Mouse (Mus musculus): ENCODE measurements around the gene Exosc1. TPM values are rescaled to one million over a fixed set of nuclear protein-coding genes. Genes with fewer than 3 reads are reported as not detected.

Exosc1 gene
- polyA plus RNA-seq, 1 experiment from 2014 or later: 61.6 TPM

DNA sequence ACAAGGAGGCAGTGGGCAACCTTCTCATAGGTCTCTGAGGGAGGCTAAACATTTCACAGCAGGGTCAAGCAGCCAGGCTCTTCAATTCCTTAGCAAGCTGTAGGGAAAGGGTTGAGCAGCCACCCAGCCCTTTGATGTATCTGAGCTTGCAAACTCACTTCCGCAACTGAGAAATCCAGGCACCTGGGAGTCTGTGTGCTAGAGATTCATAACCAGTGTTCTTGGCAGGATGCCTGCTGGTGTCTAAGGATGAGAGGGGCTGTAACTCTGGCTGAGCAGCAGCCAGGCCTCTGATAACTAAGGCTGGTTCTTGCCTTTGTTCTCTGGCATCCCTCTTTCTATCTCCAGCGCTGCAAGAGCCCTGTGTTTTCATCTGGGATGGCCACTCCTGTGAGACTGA, 31.5 kb downstream of the Exosc1 start:
- Histone ChIP-seq H3K27me3 (no peaks in the 10 kb centered on the region), H3K4me3 (replicated peaks) (no peak overlapping the region), H3K36me3 (no peaks in the 10 kb centered on the region), H3K9me3 (replicated peaks) (no peaks in the 10 kb centered on the region), H3K27ac (no peak overlapping the region), H3K4me1 (replicated peaks) (peaks cover 51% of the 10 kb centered on the region), H3K4me2 (no peak overlapping the region), H3K9ac (no peak overlapping the region)
- DNase-seq (no peak), ATAC-seq (ENCODE audit: low read depth) (no peak)
- 62% methylated on average over 2 of the region's 2 CpGs for WGBS (ENCODE audit: insufficient replicate concordance)

DNA sequence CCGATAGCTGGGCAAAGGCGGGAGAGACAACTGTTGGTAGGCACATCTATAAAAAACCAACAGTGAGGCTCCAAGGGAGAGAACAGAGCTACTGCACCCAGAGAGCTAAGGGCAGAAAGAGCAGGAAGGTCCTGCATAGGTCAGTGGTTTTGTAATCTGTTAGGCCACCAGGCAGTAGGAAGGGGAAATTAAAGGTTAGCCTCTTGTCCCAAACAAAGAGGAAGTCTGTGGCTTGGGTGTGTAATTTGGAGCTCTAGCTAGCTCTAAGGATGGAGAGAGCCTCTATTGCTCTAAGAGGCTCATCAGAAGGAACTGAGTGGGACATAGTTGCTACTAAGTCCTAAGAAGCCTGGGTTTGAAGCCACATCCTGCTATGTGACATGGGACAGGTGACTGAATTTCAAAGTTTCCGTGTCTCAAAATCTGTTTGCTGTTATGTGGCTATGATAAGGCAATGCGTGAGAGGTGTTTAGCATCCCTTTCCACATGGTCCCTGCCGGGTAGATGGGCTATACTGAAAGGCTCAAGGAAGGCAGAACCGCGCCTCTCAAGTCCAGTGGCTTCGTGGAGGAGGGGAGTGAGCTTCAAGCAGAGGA, 32.6 kb downstream of the Exosc1 start:
- no peaks in the 10 kb centered on the region for H3K27me3 ChIP-seq
- no peak overlapping the region for H3K4me2 ChIP-seq
- DNase-seq (no peak), ATAC-seq (ENCODE audit: low read depth) (no peak)
- no peak overlapping the region for H3K9ac ChIP-seq
- H3K9me3 ChIP-seq (replicated peaks): no peaks in the 10 kb centered on the region
- 27% methylated on average over 8 of the region's 8 CpGs for WGBS (ENCODE audit: insufficient replicate concordance)
- H3K36me3 ChIP-seq: no peaks in the 10 kb centered on the region
- H3K4me1 ChIP-seq (replicated peaks): peaks cover 45% of the 10 kb centered on the region
- H3K27ac ChIP-seq: peak overlapping the region; percentile 29; the same call in 1 of the 2 replicates
- H3K4me3 ChIP-seq (replicated peaks): no peak overlapping the region

DNA sequence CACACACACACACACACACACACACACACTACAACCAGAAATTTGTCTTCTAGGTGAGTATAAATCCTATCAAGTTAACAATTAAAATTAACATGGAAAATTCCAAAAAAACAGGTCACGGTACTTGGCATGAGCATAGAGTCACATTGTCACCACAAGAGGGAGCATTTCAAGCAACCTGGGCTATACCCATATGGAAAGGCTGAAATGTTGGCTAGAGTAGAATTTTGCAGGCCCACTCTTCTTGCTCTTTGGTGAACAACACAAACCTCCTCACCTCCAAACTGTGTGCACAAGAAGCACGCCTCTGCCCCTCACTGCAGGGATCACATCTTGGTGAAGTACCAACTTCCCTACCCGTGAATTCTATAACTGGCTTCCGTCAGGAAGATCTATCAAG, 34.4 kb downstream of the Exosc1 start:
- no peak for ATAC-seq (ENCODE audit: low read depth)
- WGBS (ENCODE audit: insufficient replicate concordance): 49% methylated on average over 4 of the region's 4 CpGs
- no peak overlapping the region for H3K27ac ChIP-seq
- no peaks in the 10 kb centered on the region for H3K9me3 ChIP-seq (replicated peaks)
- no peak overlapping the region for H3K4me2 ChIP-seq
- H3K27me3 ChIP-seq: no peaks in the 10 kb centered on the region
- no peak overlapping the region for H3K4me3 ChIP-seq (replicated peaks)
- no peaks in the 10 kb centered on the region for H3K36me3 ChIP-seq
- DNase-seq: no peak
- peaks cover 56% of the 10 kb centered on the region for H3K4me1 ChIP-seq (replicated peaks)
- no peak overlapping the region for H3K9ac ChIP-seq

DNA sequence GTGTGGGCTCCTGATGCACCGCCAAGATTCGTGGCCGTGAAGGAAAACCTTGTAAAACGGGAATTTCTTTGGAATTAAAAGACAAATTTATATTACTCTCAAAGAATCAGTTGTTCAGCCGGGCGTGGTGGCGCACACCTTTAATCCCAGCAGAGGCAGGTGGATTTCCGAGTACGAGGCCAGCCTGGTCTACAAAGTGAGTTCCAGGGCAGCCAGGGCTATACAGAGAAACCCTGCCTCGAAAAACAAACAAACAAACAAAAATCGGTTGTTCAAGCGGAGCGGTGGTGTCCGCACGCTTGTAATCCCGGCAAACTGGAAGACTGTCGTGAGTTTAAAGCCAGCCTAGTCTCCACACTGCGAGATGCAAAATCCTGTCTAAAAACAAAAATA, 36.9 kb downstream of the Exosc1 start:
- Histone ChIP-seq H3K36me3 (peaks cover 13% of the 10 kb centered on the region), H3K27ac (no peak overlapping the region), H3K4me3 (replicated peaks) (peak overlapping the region; percentile 88), H3K9ac (peak overlapping the region; percentile 73), H3K27me3 (no peaks in the 10 kb centered on the region), H3K4me1 (replicated peaks) (peaks cover 49% of the 10 kb centered on the region), H3K9me3 (replicated peaks) (no peaks in the 10 kb centered on the region), H3K4me2 (peak overlapping the region; percentile 94)
- ATAC-seq (ENCODE audit: low read depth) (no peak), DNase-seq (no peak)
- 24% methylated on average over 18 of the region's 18 CpGs for WGBS (ENCODE audit: insufficient replicate concordance)

DNA sequence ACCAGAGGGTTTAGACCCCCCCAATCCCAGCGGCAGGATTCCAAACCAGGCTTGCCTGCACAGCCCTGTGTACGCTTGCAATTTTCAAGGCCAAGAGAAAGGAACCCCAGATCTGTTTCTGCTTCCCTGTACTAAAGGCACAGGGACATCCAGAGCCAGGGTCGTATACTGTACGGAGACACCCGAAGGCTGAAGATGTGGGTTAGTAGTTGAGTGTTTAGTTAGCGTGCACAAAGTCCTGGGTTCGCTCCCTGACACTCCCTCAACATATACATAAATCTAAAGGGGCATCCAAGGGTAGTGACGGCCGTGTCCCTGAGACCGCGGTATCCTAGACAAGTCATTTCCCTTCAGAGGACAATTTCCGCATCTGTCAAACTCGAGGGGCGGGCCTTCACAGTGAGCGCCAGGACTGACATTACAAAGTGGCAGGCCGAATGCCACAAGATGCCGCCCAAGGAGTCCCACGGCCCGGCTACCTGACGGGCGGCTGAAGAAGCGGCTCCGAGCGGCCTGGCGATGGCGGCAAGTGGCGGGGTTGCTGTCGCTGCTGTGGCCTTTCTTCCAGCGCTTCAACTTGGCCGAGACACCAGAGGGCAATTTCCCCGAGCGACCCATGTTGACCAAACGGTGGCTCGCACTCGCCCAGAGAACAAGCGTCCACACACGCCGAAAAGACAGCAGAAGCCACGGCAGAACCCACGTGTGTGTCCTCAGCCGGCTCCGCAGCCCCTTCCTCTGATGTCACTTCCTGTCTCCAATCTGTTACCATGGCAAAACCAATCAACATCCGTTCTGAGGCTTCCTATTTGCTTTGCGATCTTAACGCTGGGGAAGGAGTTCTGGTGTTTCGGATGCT, 37.5 kb downstream of the Exosc1 start, which contains the start of gene Rrp12:
Gene Rrp12, minus strand, starts transcription at position 714 of the 859 bp plus-strand sequence.
- under 1% methylated on average over 46 of the region's 46 CpGs for WGBS (ENCODE audit: insufficient replicate concordance)
- Histone ChIP-seq H3K9me3 (replicated peaks) (no peaks in the 10 kb centered on the region), H3K36me3 (peaks cover 19% of the 10 kb centered on the region), H3K4me2 (peak within 1 kb of the TSS; percentile 94), H3K4me3 (replicated peaks) (peak within 1 kb of the TSS; percentile 88), H3K27ac (peak within 1 kb of the TSS; percentile 67), H3K4me1 (replicated peaks) (peaks cover 43% of the 10 kb centered on the region), H3K27me3 (no peaks in the 10 kb centered on the region), H3K9ac (peak within 1 kb of the TSS; percentile 73)
- peak; percentile 76 for DNase-seq
- ATAC-seq (ENCODE audit: low read depth): peak; percentile 89

DNA sequence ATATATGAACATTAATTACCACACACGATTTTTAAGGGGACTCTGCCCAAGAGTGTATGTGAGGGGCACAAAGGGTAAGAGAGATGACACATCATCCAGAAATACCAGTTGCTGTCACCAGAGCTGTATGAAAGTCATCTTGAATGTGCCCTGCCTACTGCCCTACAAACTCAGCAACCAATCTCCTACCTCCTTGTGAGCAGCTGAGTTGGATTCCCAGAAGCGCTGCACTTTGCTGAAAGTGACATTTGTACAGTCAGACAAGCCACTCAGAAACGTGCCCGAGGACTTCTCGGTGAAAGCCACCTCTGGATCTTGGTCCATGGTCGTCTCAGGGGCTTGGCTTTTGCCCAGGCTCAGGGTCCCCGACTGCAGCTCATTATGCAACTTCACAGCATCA, 38.3 kb downstream of the Exosc1 start:
- Histone ChIP-seq H3K27me3 (no peaks in the 10 kb centered on the region), H3K36me3 (peaks cover 25% of the 10 kb centered on the region), H3K4me1 (replicated peaks) (peaks cover 38% of the 10 kb centered on the region), H3K9ac (peak overlapping the region; percentile 73), H3K4me2 (peak overlapping the region; percentile 94), H3K27ac (peak overlapping the region; percentile 43), H3K9me3 (replicated peaks) (no peaks in the 10 kb centered on the region), H3K4me3 (replicated peaks) (peak overlapping the region; percentile 88)
- WGBS (ENCODE audit: insufficient replicate concordance): 22% methylated on average over 7 of the region's 7 CpGs
- ATAC-seq (ENCODE audit: low read depth): no peak
- DNase-seq: peak; percentile 58

DNA sequence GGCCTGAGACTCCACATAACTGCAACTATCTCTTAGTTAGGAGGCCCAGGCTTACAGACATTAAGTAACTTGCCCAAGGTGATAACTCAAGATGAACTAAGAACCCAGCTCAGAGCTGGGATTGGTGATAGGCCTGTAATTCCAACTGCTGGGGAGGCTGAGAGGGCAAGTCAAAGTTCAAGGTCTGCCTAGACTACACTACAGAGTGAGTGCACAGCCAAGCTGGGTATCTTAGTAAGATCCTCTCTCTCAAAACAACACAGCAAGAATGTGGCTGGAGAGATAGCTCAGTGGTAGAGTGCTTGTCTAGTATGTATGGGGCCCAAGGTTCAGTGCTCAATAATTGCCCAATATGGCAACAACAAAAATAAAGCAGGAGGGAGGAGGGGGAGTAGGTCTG, 45.0 kb downstream of the Exosc1 start:
- Histone ChIP-seq H3K4me3 (replicated peaks) (no peak overlapping the region), H3K36me3 (peaks cover 87% of the 10 kb centered on the region), H3K27ac (peak overlapping the region; percentile 13; the same call in 1 of the 2 replicates), H3K27me3 (no peaks in the 10 kb centered on the region), H3K9me3 (replicated peaks) (no peaks in the 10 kb centered on the region), H3K4me2 (no peak overlapping the region), H3K4me1 (replicated peaks) (peaks cover 5% of the 10 kb centered on the region; the same call in 1 of the 2 replicates), H3K9ac (no peak overlapping the region)
- no peak for ATAC-seq (ENCODE audit: low read depth)
- peak; percentile 82 for DNase-seq

DNA sequence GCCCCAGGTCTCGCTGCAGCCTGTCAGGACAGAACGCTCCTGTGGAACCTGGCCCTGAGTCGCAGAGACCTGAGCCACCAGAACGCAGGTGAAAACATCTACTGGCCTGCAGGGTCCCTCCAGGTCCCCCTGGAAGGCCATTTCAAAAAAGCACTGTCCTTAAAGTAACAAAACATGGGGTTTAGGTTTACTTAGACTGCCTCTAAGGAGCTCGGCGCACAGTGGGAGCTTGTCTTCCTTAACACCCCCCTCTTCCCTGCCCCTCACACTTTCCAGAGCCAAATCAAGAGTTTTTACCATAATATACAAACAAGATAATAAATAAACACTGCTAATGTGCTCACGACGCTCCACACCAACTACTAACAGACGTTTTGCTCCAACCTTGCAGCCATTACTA, 49.3 kb downstream of the Exosc1 start:
- Histone ChIP-seq H3K9me3 (replicated peaks) (no peaks in the 10 kb centered on the region), H3K4me1 (replicated peaks) (peaks cover 2% of the 10 kb centered on the region; the same call in 1 of the 2 replicates), H3K4me2 (no peak overlapping the region), H3K9ac (no peak overlapping the region), H3K4me3 (replicated peaks) (no peak overlapping the region), H3K36me3 (peaks cover 92% of the 10 kb centered on the region), H3K27ac (no peak overlapping the region), H3K27me3 (no peaks in the 10 kb centered on the region)
- no peak for ATAC-seq (ENCODE audit: low read depth)
- WGBS (ENCODE audit: insufficient replicate concordance): 81% methylated on average over 9 of the region's 9 CpGs
- no peak for DNase-seq

DNA sequence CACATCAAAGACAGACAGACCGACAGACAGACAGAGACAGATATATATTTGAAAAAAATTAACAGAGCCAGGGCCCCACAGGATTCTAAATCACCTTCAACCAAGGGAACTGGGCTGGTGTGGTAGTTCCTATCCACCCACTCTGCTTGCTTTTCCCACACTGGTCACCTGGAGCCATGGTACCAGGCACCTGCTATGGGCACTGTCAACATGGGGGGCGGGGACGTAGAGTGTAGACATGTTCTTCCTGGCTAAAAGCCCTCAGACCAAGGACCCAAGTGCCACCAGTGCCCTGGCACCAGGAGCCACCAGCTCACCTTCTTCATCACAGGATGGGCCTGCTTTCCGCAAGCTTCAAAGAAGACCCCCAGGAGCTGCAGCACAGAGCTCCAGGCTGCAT, 51.4 kb downstream of the Exosc1 start:
- no peak for ATAC-seq (ENCODE audit: low read depth)
- no peak overlapping the region for H3K4me3 ChIP-seq (replicated peaks)
- H3K9ac ChIP-seq: no peak overlapping the region
- peaks cover 89% of the 10 kb centered on the region for H3K36me3 ChIP-seq
- H3K27me3 ChIP-seq: no peaks in the 10 kb centered on the region
- 84% methylated on average over 4 of the region's 4 CpGs for WGBS (ENCODE audit: insufficient replicate concordance)
- DNase-seq: no peak
- H3K4me2 ChIP-seq: no peak overlapping the region
- no peaks in the 10 kb centered on the region for H3K9me3 ChIP-seq (replicated peaks)
- H3K27ac ChIP-seq: no peak overlapping the region
- H3K4me1 ChIP-seq (replicated peaks): no peaks in the 10 kb centered on the region

DNA sequence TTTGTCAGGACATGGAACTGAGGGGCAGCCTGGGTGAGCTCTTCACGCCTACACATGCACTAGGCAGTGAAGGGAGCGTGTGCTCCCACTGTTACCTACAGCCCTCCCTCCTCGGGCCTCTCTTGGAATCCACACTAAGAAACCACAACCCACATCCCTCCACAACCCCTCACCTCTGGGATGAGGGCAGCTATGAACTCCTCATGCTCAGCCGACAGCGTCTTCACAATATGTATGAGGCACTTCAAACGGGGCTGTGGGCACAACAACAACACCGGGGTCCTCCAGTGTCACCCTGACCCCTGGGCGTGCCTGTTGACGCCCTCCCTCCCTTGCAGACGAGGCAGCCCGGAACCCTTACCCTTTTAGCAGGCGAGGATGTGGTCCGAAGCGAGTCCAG, 58.9 kb downstream of the Exosc1 start:
- Histone ChIP-seq H3K27me3 (no peaks in the 10 kb centered on the region), H3K4me2 (no peak overlapping the region), H3K36me3 (peaks cover 90% of the 10 kb centered on the region), H3K9me3 (replicated peaks) (no peaks in the 10 kb centered on the region), H3K9ac (no peak overlapping the region), H3K27ac (no peak overlapping the region), H3K4me3 (replicated peaks) (no peak overlapping the region), H3K4me1 (replicated peaks) (peaks cover 3% of the 10 kb centered on the region; the same call in 1 of the 2 replicates)
- 85% methylated on average over 14 of the region's 14 CpGs for WGBS (ENCODE audit: insufficient replicate concordance)
- DNase-seq (no peak), ATAC-seq (ENCODE audit: low read depth) (no peak)

Data from liver, embryonic 13.5 days (tissue).